ENCODE assay signal across 30 mouse cellular contexts in genomic region chr12:91569255-91569654, GRCm38 (mm10).
"Had no signal": no experiment of that assay in that cellular context is flagged by ENCODE, and none has a peak within 500 bp of the region (broad histone marks: within the 10 kb centered on the region; RNA-seq: fewer than 3 reads in every experiment).

No protein-coding gene starts in this region.

- H3K27me3 ChIP-seq: limb, embryonic 12.5 days; limb, embryonic 13.5 days; limb, embryonic 15.5 days; liver, embryonic 12.5 days; liver, embryonic 13.5 days; liver, embryonic 15.5 days; lung, embryonic 15.5 days; megakaryocyte, embryonic 14.5 days; midbrain, embryonic 12.5 days; midbrain, embryonic 13.5 days; midbrain, embryonic 15.5 days; neural tube, embryonic 12.5 days had no signal

- ATAC-seq: liver, embryonic 12.5 days; liver, postnatal 0 days; lung, postnatal 0 days; midbrain, embryonic 13.5 days; midbrain, embryonic 15.5 days; midbrain, embryonic 16.5 days had no signal

- H3K4me1 ChIP-seq: limb, embryonic 10.5 days; limb, embryonic 12.5 days; limb, embryonic 13.5 days; limb, embryonic 15.5 days; lung, embryonic 15.5 days; midbrain, embryonic 10.5 days; midbrain, embryonic 12.5 days; midbrain, embryonic 13.5 days; midbrain, embryonic 15.5 days; neural tube, embryonic 12.5 days had no signal

- H3K27ac ChIP-seq: limb, embryonic 10.5 days; limb, embryonic 12.5 days; limb, embryonic 13.5 days; limb, embryonic 15.5 days; liver, embryonic 12.5 days; liver, embryonic 13.5 days; liver, embryonic 14.5 days; liver, embryonic 15.5 days; lung, embryonic 15.5 days; macrophage; midbrain, embryonic 10.5 days; midbrain, embryonic 12.5 days; midbrain, embryonic 13.5 days; midbrain, embryonic 15.5 days; neural tube, embryonic 12.5 days had no signal

- H3K4me3 ChIP-seq: limb, embryonic 10.5 days; limb, embryonic 12.5 days; limb, embryonic 13.5 days; limb, embryonic 15.5 days; liver, embryonic 12.5 days; liver, embryonic 13.5 days; liver, embryonic 15.5 days; lung, embryonic 15.5 days; megakaryocyte, embryonic 14.5 days; midbrain, embryonic 10.5 days; midbrain, embryonic 12.5 days; midbrain, embryonic 13.5 days; midbrain, embryonic 15.5 days; myocyte; neural tube, embryonic 12.5 days had no signal

- H3K9me3 ChIP-seq: limb, embryonic 10.5 days; limb, embryonic 12.5 days; limb, embryonic 13.5 days; limb, embryonic 15.5 days; liver, embryonic 12.5 days; liver, embryonic 13.5 days; liver, embryonic 15.5 days; lung, embryonic 15.5 days; megakaryocyte, embryonic 14.5 days; midbrain, embryonic 10.5 days; midbrain, embryonic 12.5 days; midbrain, embryonic 13.5 days; midbrain, embryonic 15.5 days; neural tube, embryonic 12.5 days had no signal

- DNase-seq: left cerebral cortex, postnatal 4 days; liver; liver, embryonic 13.5 days; liver, postnatal 0 days; lung, adult 18-20 months; lung, adult 2 months; lung, embryonic 14.5 days; lung, postnatal 10 days; lung, postnatal 14 days; lung, postnatal 36 days; lung, postnatal 4 days; midbrain, embryonic 14.5 days had no signal

- H3K9ac ChIP-seq: limb, embryonic 12.5 days; limb, embryonic 13.5 days; limb, embryonic 15.5 days; liver, embryonic 12.5 days; liver, embryonic 13.5 days; liver, embryonic 14.5 days; liver, embryonic 15.5 days; liver, postnatal 0 days; lung, embryonic 14.5 days; lung, embryonic 15.5 days; midbrain, embryonic 12.5 days; midbrain, embryonic 13.5 days; midbrain, embryonic 15.5 days; neural tube, embryonic 12.5 days had no signal
